Mouse (Mus musculus): ENCODE data around the gene Slc27a3. TPM values are rescaled to one million over a fixed set of nuclear protein-coding genes. Genes with fewer than 3 reads are reported as not detected.
A peak's percentile ranks its signal among the peaks of the same experiment; 100 is the strongest.
"Not testable (repeated sequence)": the region's sequence is repeated elsewhere in the genome, so short reads cannot be mapped to it uniquely, and the experiment has no call there.

Gene Slc27a3
- polyA plus RNA-seq, 1 experiment from 2014 or later = 22.0 TPM

DNA sequence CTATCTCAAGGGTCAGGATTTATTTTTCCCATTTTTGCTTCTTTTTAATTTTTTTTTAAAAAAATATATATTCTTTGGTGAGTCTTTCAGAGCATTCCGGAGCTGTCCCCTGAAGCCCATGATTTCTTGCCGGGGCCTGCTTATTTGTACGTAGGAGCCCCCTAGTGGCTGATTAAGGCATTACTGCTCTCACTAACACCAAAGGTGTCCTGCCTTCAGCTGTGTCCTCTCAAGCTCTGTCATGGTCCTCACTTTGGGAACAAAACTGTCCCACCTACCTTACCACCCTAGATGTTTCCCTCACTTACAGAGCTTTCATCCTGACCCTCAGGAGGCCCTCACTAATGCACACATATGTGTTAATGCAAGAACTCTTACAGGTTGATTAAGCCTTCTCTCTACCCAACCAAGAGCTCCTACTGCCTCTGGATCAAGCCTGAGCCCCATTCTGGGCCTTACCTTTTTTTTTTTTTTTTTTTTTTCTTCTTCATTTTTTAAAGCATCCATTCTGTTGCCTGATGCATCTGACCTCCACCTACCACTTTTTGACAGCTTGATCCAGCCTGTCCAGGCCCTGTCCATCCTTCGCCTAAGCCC is 16.2 kb downstream of the Slc27a3 start:
- no peak overlapping the region for H3K4me3 ChIP-seq
- H3K9ac ChIP-seq (replicated peaks) = no peak overlapping the region
- WGBS = 28% methylated on average over 4 of the region's 4 CpGs
- no peak overlapping the region for H3K4me2 ChIP-seq (replicated peaks)
- H3K4me1 ChIP-seq = peaks cover 12% of the 10 kb centered on the region; the same call in 1 of the 2 replicates
- no peaks in the 10 kb centered on the region for H3K36me3 ChIP-seq
- no peaks in the 10 kb centered on the region for H3K9me3 ChIP-seq
- no peak overlapping the region for H3K27ac ChIP-seq (replicated peaks)
- no peaks in the 10 kb centered on the region for H3K27me3 ChIP-seq
- peak; percentile 77 for ATAC-seq (ENCODE audit: low FRiP score, low read depth)

GRCm38 (mm10) chr3:90372817-90373216 is 16.9 kb downstream of the Slc27a3 start:
- Histone ChIP-seq H3K4me1 (peaks cover 12% of the 10 kb centered on the region; the same call in 1 of the 2 replicates), H3K4me2 (replicated peaks) (no peak overlapping the region), H3K4me3 (no peak overlapping the region), H3K27ac (replicated peaks) (no peak overlapping the region), H3K27me3 (no peaks in the 10 kb centered on the region), H3K9ac (replicated peaks) (no peak overlapping the region), H3K9me3 (no peaks in the 10 kb centered on the region), H3K36me3 (no peaks in the 10 kb centered on the region)
- ATAC-seq (ENCODE audit: low FRiP score, low read depth) = no peak
- 72% methylated on average over 5 of the region's 5 CpGs for WGBS

DNA sequence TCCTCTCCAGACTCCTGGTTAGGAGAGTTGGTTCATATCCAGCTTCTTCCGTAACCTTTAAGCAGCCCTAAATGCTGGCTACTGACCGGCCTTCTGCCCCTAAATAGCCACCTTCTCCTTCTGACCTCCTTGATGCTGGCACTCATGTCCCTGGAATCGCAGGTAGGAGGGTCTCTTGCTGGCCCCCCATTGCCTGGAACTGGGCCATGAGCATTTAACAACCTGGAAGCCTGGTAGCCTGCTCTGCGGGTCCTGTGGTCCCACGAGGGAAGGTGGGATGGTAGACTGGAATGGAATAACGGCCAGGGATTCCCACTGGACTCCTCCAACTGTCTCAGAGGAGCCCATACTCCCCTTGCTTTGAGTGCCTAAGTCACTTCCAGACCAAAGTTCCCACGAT is 17.9 kb downstream of the Slc27a3 start:
- Histone ChIP-seq H3K4me1 (peaks cover 12% of the 10 kb centered on the region; the same call in 1 of the 2 replicates), H3K4me3 (no peak overlapping the region), H3K9me3 (no peaks in the 10 kb centered on the region), H3K27me3 (no peaks in the 10 kb centered on the region), H3K9ac (replicated peaks) (no peak overlapping the region), H3K27ac (replicated peaks) (no peak overlapping the region), H3K4me2 (replicated peaks) (no peak overlapping the region), H3K36me3 (no peaks in the 10 kb centered on the region)
- 81% methylated on average over 7 of the region's 7 CpGs for WGBS
- ATAC-seq (ENCODE audit: low FRiP score, low read depth) = no peak

GRCm38 (mm10) chr3:90369041-90369440 is 20.7 kb downstream of the Slc27a3 start:
- no peak overlapping the region for H3K9ac ChIP-seq (replicated peaks)
- no peaks in the 10 kb centered on the region for H3K36me3 ChIP-seq
- no peaks in the 10 kb centered on the region for H3K27me3 ChIP-seq
- H3K4me1 ChIP-seq = 0 out of 2 replicates have a peak, but pooled peaks cover 4% of the 10 kb centered on the region
- H3K9me3 ChIP-seq = no peaks in the 10 kb centered on the region
- 50% methylated on average over 2 of the region's 2 CpGs for WGBS
- no peak overlapping the region for H3K27ac ChIP-seq (replicated peaks)
- no peak overlapping the region for H3K4me2 ChIP-seq (replicated peaks)
- ATAC-seq (ENCODE audit: low FRiP score, low read depth) = no peak
- no peak overlapping the region for H3K4me3 ChIP-seq

- Histone ChIP-seq H3K4me2 (replicated peaks) (no peak overlapping the region), H3K9me3 (no peaks in the 10 kb centered on the region), H3K9ac (replicated peaks) (no peak overlapping the region), H3K27me3 (no peaks in the 10 kb centered on the region), H3K36me3 (peaks cover under 1% of the 10 kb centered on the region; the same call in 1 of the 2 replicates), H3K27ac (replicated peaks) (no peak overlapping the region), H3K4me3 (no peak overlapping the region), H3K4me1 (0 out of 2 replicates have a peak, but pooled peaks cover 4% of the 10 kb centered on the region)
- 91% methylated on average over 5 of the region's 5 CpGs for WGBS
- ATAC-seq (ENCODE audit: low FRiP score, low read depth) = no peak
Observed at GRCm38 (mm10) chr3:90367001-90367632, 22.6 kb downstream of the Slc27a3 start.

- Histone ChIP-seq H3K9ac (replicated peaks) (no peak overlapping the region), H3K4me2 (replicated peaks) (no peak overlapping the region), H3K36me3 (peaks cover 32% of the 10 kb centered on the region), H3K27me3 (no peaks in the 10 kb centered on the region), H3K27ac (replicated peaks) (no peak overlapping the region), H3K4me3 (no peak overlapping the region), H3K9me3 (no peaks in the 10 kb centered on the region), H3K4me1 (no peaks in the 10 kb centered on the region)
- no peak for ATAC-seq (ENCODE audit: low FRiP score, low read depth)
- WGBS = 96% methylated on average over 2 of the region's 2 CpGs
Observed at GRCm38 (mm10) chr3:90362346-90362745, 27.4 kb downstream of the Slc27a3 start.

DNA sequence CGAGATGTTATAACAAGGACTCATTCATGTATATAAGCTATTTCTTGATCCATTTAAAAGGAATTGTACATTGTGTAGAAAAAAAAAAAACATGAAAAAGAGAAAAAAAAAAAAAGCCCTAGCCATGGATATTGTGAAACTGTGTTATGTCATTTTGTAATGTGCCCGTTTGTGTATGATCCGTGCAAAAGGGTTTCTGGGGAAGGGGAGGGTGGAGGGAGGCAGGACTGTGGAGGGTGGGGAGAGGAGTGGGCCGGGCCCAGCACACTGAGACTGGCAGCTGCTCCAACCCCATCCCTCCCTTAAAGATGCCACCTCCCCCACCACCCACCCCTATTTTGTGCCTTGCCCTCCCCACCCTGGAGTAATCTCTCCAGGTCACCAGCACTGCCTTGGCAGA is 28.3 kb downstream of the Slc27a3 start:
- Histone ChIP-seq H3K9me3 (no peaks in the 10 kb centered on the region), H3K27me3 (no peaks in the 10 kb centered on the region)

GRCm38 (mm10) chr3:90359230-90359629 is 30.5 kb downstream of the Slc27a3 start:
- Histone ChIP-seq H3K36me3 (peaks cover 60% of the 10 kb centered on the region), H3K4me2 (replicated peaks) (no peak overlapping the region), H3K4me1 (no peaks in the 10 kb centered on the region), H3K27ac (replicated peaks) (no peak overlapping the region), H3K27me3 (no peaks in the 10 kb centered on the region), H3K4me3 (no peak overlapping the region), H3K9ac (replicated peaks) (no peak overlapping the region), H3K9me3 (no peaks in the 10 kb centered on the region)
- WGBS = 85% methylated on average over 1 of the region's 1 CpGs
- no peak for ATAC-seq (ENCODE audit: low FRiP score, low read depth)

More for the DNA sequence above, 28.3 kb downstream of the Slc27a3 start:
- no peak overlapping the region for H3K27ac ChIP-seq (replicated peaks)
- no peak for ATAC-seq (ENCODE audit: low FRiP score, low read depth)
- no peak overlapping the region for H3K9ac ChIP-seq (replicated peaks)
- H3K36me3 ChIP-seq = peaks cover 41% of the 10 kb centered on the region
- no peak overlapping the region for H3K4me3 ChIP-seq
- no peak overlapping the region for H3K4me2 ChIP-seq (replicated peaks)
- WGBS = 91% methylated on average over 4 of the region's 4 CpGs
- no peaks in the 10 kb centered on the region for H3K4me1 ChIP-seq

GRCm38 (mm10) chr3:90357959-90358358 is 31.8 kb downstream of the Slc27a3 start:
- 90% methylated on average over 7 of the region's 7 CpGs for WGBS
- Histone ChIP-seq H3K27ac (replicated peaks) (no peak overlapping the region), H3K4me2 (replicated peaks) (no peak overlapping the region), H3K9me3 (no peaks in the 10 kb centered on the region), H3K36me3 (peaks cover 71% of the 10 kb centered on the region), H3K9ac (replicated peaks) (no peak overlapping the region), H3K4me1 (no peaks in the 10 kb centered on the region), H3K4me3 (no peak overlapping the region), H3K27me3 (no peaks in the 10 kb centered on the region)
- ATAC-seq (ENCODE audit: low FRiP score, low read depth) = no peak

DNA sequence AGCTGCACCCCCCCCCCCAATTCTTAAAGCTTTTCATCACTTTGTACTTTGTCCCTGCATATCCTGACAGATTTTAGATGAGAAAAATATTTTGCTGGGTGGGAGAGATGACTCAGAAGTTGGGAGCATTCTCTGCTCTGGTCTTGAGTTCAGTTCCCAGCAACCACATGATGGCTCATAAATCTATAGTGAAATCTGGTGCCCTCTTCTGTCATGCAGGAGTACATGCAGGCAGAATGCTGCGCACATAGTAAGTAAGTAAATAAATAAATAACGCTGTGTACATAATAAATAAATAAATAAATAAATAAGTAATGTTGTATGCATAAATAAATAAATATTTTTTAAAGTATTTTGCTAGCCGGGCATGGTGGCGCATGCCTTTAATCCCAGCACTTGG is 41.9 kb downstream of the Slc27a3 start:
- 98% methylated on average over 4 of the region's 4 CpGs for WGBS
- Histone ChIP-seq H3K4me1 (no peaks in the 10 kb centered on the region), H3K4me3 (no peak overlapping the region), H3K27ac (replicated peaks) (no peak overlapping the region), H3K27me3 (no peaks in the 10 kb centered on the region), H3K4me2 (replicated peaks) (no peak overlapping the region), H3K9ac (replicated peaks) (no peak overlapping the region), H3K9me3 (0 out of 2 replicates have a peak, but pooled peaks cover 3% of the 10 kb centered on the region), H3K36me3 (peaks cover 58% of the 10 kb centered on the region)
- no peak for ATAC-seq (ENCODE audit: low FRiP score, low read depth)

DNA sequence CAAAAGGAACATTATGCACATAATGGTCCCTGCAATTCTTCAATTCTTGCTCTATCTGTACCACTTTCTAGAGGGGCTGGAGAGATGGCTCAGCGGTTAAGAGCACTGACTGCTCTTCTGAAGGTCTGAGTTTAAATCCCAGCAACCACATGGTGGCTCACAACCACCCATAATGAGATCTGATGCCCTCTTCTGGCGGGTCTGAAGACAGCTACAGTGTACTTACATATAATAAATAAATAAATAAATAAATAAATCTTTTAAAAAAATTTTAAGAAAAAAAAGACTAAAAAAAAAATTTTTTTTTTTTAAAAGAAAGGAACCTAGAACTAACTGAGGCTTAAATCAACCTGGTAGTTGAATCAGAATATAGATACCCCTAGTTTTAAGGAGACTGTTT is 46.9 kb downstream of the Slc27a3 start:
- not testable (repeated sequence) for H3K27me3 ChIP-seq; H3K4me1 ChIP-seq; H3K9ac ChIP-seq (replicated peaks); ATAC-seq (ENCODE audit: low FRiP score, low read depth); H3K9me3 ChIP-seq; H3K4me3 ChIP-seq; H3K27ac ChIP-seq (replicated peaks); H3K4me2 ChIP-seq (replicated peaks)
- WGBS = 55% methylated on average over 2 of the region's 2 CpGs
- H3K36me3 ChIP-seq = peaks cover 35% of the 10 kb centered on the region

GRCm38 (mm10) chr3:90340177-90340576 is 49.6 kb downstream of the Slc27a3 start:
- no peaks in the 10 kb centered on the region for H3K4me1 ChIP-seq
- ATAC-seq (ENCODE audit: low FRiP score, low read depth) = no peak
- no peaks in the 10 kb centered on the region for H3K9me3 ChIP-seq
- H3K4me2 ChIP-seq (replicated peaks) = no peak overlapping the region
- no peak overlapping the region for H3K9ac ChIP-seq (replicated peaks)
- H3K27ac ChIP-seq (replicated peaks) = no peak overlapping the region
- H3K27me3 ChIP-seq = no peaks in the 10 kb centered on the region
- no peak overlapping the region for H3K4me3 ChIP-seq
- peaks cover 14% of the 10 kb centered on the region for H3K36me3 ChIP-seq
